Mouse (Mus musculus): ENCODE measurements at regions not wholly inside any gene's neighbourhood (a gene's known extent, or its start where the extent isn't known, plus 50 kb on each side); places are given as distances from the start of the nearest gene placed in this dataset.
A peak's percentile ranks its signal among the peaks of the same experiment; 100 is the strongest.
"Not testable (repeated sequence)": the region's sequence is repeated elsewhere in the genome, so short reads cannot be mapped to it uniquely, and the experiment has no call there.

GRCm38 (mm10) chr2:57185151-57185550 lies 52.3 kb upstream of the Gpd2 start:
- no peak for DNase-seq (ENCODE audit: inconsistent ontology term)

GRCm38 (mm10) chr2:57183108-57183507 lies 54.3 kb upstream of the Gpd2 start:
- DNase-seq (ENCODE audit: inconsistent ontology term) = not testable (repeated sequence)

GRCm38 (mm10) chr2:57181692-57182541 lies 55.5 kb upstream of the Gpd2 start:
- DNase-seq (ENCODE audit: inconsistent ontology term) = peak; percentile 93

- no peak for DNase-seq (ENCODE audit: inconsistent ontology term)
These were observed 56.1 kb upstream of the Gpd2 start for GRCm38 (mm10) chr2:57181350-57181691.

- DNase-seq (ENCODE audit: inconsistent ontology term) = no peak
These were observed 54.3 kb upstream of the Nr4a2 start for GRCm38 (mm10) chr2:57178056-57178455.

GRCm38 (mm10) chr2:57176547-57176946 lies 52.7 kb upstream of the Nr4a2 start:
- no peak for DNase-seq (ENCODE audit: inconsistent ontology term)

GRCm38 (mm10) chr2:57175219-57175618 lies 51.4 kb upstream of the Nr4a2 start:
- DNase-seq (ENCODE audit: inconsistent ontology term) = no peak

All from Muller cell, postnatal 12 days (primary cell).